Mouse (Mus musculus) megakaryocyte, embryonic 14.5 days (primary cell): ENCODE measurements around the gene Meis1.

Experiments
- FLI1 ChIP-seq: IDR thresholded peaks from 2 replicates; pipeline ENCODE4 v1.6.1; 2012; ENCODE audit warnings: low read length, inconsistent platforms, mixed read lengths
- GATA1 ChIP-seq: IDR thresholded peaks from 3 replicates; pipeline ENCODE4 v1.6.1; 2012; ENCODE audit warnings: mixed read lengths, low read length, inconsistent platforms, borderline replicate concordance

DNA sequence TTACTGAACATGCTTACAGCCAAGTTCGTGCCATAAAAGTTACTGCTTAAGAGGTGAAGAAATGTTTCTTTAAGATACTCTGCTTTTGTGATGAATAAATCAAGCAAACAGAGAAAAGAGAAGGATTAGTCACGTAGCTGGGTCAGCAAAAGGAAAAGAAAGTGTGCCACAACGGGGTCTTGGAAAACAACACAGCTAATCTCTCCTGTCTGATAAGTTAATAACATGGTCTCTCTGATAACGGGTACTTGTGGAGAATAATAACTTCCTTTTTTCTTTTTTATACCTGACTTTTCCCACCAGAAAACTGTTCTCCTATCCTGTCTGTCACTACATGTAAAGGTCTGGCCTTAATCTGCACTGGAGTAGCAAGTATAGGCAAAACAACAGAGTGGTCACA lies 37.4 kb downstream of the Meis1 start:
- TF ChIP-seq GATA1 = no peak
- TF ChIP-seq FLI1 = no peak
